Mouse (Mus musculus) fibroblast of lung, adult 2 months (primary cell): Measurements from ENCODE around the gene Mtnr1a.

Source experiments
- DNase-seq: peaks from one replicate; pipeline ENCODE4 v3.0.0-alpha.2; 2011; ENCODE audit warnings: low read depth

Mtnr1a gene

DNA sequence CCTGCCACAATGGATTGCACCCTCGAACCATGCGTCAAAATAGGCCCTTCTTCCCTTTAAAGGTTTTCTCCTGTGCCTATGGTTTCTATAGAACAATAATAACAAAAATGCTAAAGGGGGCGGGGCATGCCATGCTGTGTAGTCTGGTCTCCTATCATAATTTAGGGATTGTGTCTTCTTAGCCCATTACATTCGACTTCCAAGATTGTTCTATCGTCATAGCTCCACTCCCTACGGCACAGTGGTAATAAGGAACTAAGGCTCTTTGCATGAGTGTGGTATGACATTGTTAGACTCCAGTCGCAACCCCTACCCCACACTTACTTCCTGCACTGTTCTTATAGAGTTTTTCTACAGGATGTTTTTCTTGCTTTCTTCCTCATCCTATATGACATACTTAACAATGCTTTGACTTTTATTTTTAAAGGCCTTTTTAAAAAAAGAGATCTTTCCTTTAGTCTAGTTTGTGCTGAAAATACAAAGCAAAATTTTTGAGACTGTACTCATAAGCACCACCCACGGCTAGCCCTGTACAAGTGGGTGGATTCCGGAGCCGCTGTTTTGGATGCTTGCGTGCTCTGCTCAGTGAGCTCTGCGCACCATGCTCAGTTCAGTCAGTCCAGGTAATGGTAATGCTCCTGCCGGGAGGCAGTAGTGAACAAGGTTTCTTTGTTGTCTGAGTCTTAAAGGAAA is 40.6 kb downstream of the Mtnr1a start:
- DNase-seq: no peak

DNA sequence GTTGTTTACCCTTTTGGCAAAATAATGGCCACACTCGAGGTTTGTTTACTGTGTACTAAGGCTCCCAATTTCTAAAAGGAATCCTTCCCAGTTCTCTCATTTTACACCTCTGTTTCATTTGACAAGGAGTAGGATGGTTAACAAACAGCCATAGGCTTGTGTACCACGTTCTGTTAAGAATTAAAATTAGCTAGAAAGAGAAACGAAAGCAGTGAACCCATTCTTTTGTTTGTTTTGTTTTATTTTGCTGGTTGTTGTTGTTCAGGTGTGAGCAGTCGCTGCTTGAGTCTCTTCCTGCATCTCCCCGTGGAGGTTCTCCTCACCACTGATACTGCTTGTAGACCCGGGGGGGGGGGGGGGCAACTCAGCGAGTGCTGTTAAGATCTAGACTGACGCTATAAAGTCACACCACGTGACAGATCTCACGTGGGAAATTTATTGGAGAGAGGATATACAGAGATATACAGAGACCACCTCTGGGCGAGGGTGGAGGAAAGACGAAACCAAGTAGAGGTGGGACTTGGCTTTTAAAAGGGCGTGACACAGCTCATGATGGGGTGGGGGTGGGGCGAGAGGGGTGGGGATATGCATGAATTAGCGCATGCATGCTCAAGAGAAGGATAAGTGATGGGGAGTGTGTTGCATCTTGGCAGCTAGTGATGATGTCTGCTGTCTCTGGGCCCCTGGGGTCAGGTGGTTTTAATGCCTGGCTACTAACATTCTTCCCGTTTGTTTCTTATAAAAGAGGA is 41.3 kb downstream of the Mtnr1a start:
- DNase-seq: no peak

DNA sequence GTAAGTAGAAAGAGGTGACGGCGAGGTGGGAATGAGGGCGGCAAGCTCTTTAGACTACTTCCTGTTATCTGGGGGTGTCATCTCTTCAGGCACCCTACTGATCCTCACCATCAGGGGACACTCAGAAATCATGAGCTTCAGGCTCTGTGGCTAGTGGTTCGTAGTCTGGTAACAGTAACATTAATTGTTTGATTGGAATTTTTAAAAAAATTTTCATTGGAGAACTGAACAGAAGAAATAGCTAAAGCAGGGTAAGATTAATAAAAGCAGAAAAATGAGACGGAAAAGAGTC is 41.8 kb downstream of the Mtnr1a start:
- DNase-seq: no peak

DNA sequence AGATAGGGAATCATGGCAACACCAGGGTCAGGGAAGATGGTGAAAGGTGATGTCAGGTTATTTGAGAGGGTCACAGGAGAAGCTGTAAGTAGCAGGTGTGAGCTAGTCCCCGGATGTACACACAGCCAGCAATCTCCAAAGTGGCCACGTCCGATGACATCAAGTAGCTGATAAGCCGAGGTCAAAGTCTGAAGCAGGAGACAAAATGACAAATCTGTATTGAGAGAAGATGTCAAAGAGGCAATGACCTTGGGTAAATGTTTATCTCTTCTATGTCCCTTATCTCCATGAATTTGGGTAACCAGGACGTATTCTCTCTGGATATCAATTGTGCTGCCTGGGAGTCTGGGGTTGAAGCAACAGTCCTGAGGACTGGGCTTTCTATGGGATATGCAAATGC is 42.9 kb downstream of the Mtnr1a start:
- DNase-seq: no peak

DNA sequence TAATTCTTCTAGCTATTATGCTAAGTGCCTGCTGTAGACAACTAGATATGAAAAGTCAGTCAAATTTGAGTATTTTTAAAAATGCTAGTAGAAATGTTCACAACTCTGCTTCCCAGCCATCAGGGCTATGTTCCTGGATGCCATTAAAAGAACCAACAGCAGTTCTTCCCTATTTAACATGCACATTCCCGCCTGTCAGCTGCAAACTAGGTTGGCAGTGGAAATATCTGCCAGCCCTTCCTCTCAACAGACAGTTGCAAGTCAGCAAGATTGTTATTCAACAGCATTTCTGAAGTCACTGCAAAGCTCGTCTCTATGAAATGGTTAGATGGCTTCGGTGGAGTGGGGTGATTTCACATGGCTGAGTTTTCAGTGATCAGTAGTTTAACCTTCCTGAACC is 48.7 kb downstream of the Mtnr1a start:
- no peak for DNase-seq

DNA sequence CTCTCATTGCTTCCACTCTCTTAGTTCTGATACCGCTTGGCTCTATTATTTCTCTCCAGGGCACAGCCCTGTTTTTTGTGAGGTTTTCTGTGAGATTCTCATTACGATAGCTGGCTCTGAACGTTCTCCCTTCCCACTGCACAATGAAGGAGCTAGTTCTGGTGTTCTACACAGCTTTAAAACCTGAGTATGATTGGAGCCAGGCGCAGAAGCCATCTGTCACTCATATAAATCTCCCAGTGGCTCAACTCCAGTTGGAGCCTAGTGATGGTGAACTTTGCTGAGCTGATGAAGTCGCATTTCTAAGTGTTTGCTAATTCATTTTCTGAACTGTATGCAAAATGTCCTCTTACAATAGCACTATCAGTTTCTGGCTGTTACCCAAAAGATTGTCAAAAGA is 56.7 kb downstream of the Mtnr1a start:
- no peak for DNase-seq
